Mouse (Mus musculus): ENCODE data around the gene Crybg3. TPM values are rescaled to one million over a fixed set of nuclear protein-coding genes. Genes with fewer than 3 reads are reported as not detected.

Gene Crybg3
- polyA plus RNA-seq, 1 experiment from 2014 or later = 8.4 TPM

- Histone ChIP-seq H3K9me3 (replicated peaks) (no peaks in the 10 kb centered on the region), H3K36me3 (peaks cover 8% of the 10 kb centered on the region; the same call in 1 of the 2 replicates), H3K4me1 (peaks cover 8% of the 10 kb centered on the region; the same call in 1 of the 2 replicates), H3K9ac (no peak overlapping the region), H3K4me3 (replicated peaks) (no peak overlapping the region), H3K4me2 (no peak overlapping the region), H3K27me3 (no peaks in the 10 kb centered on the region), H3K27ac (no peak overlapping the region)
- ATAC-seq (replicated peaks; ENCODE audit: low FRiP score) = no peak
- 60% methylated on average over 5 of the region's 5 CpGs for WGBS
Measured at GRCm38 (mm10) chr16:59551507-59551906, 49.3 kb downstream of the Crybg3 start.

GRCm38 (mm10) chr16:59549631-59550030 is 51.1 kb downstream of the Crybg3 start:
- Histone ChIP-seq H3K27me3 (no peaks in the 10 kb centered on the region), H3K27ac (no peak overlapping the region), H3K4me1 (peaks cover 8% of the 10 kb centered on the region; the same call in 1 of the 2 replicates), H3K9ac (no peak overlapping the region), H3K9me3 (replicated peaks) (no peaks in the 10 kb centered on the region), H3K4me2 (no peak overlapping the region), H3K4me3 (replicated peaks) (no peak overlapping the region), H3K36me3 (peaks cover 4% of the 10 kb centered on the region; the same call in 1 of the 2 replicates)
- 82% methylated on average over 15 of the region's 15 CpGs for WGBS
- ATAC-seq (replicated peaks; ENCODE audit: low FRiP score) = 0 out of 2 replicates have a peak, but pooled peaks have one; percentile 57

- peaks cover 13% of the 10 kb centered on the region; the same call in 1 of the 2 replicates for H3K4me1 ChIP-seq
- no peaks in the 10 kb centered on the region for H3K36me3 ChIP-seq
- WGBS = 93% methylated on average over 4 of the region's 4 CpGs
- no peak overlapping the region for H3K27ac ChIP-seq
- H3K27me3 ChIP-seq = no peaks in the 10 kb centered on the region
- no peak overlapping the region for H3K4me2 ChIP-seq
- no peak overlapping the region for H3K4me3 ChIP-seq (replicated peaks)
- no peaks in the 10 kb centered on the region for H3K9me3 ChIP-seq (replicated peaks)
- no peak for ATAC-seq (replicated peaks; ENCODE audit: low FRiP score)
- no peak overlapping the region for H3K9ac ChIP-seq
Measured at GRCm38 (mm10) chr16:59548582-59548947, 52.2 kb downstream of the Crybg3 start.

GRCm38 (mm10) chr16:59547887-59548581 is 52.7 kb downstream of the Crybg3 start:
- Histone ChIP-seq H3K4me1 (peaks cover 9% of the 10 kb centered on the region; the same call in 1 of the 2 replicates), H3K4me3 (replicated peaks) (no peak overlapping the region), H3K27ac (no peak overlapping the region), H3K9ac (no peak overlapping the region), H3K4me2 (no peak overlapping the region), H3K9me3 (replicated peaks) (no peaks in the 10 kb centered on the region), H3K36me3 (no peaks in the 10 kb centered on the region), H3K27me3 (no peaks in the 10 kb centered on the region)
- 59% methylated on average over 14 of the region's 14 CpGs for WGBS
- ATAC-seq (replicated peaks; ENCODE audit: low FRiP score) = 0 out of 2 replicates have a peak, but pooled peaks have one; percentile 7

GRCm38 (mm10) chr16:59547466-59547865 is 53.3 kb downstream of the Crybg3 start:
- H3K4me3 ChIP-seq (replicated peaks) = no peak overlapping the region
- no peak overlapping the region for H3K9ac ChIP-seq
- H3K27ac ChIP-seq = no peak overlapping the region
- H3K4me1 ChIP-seq = peaks cover 9% of the 10 kb centered on the region; the same call in 1 of the 2 replicates
- 74% methylated on average over 4 of the region's 4 CpGs for WGBS
- H3K27me3 ChIP-seq = no peaks in the 10 kb centered on the region
- H3K9me3 ChIP-seq (replicated peaks) = no peaks in the 10 kb centered on the region
- no peaks in the 10 kb centered on the region for H3K36me3 ChIP-seq
- no peak overlapping the region for H3K4me2 ChIP-seq
- no peak for ATAC-seq (replicated peaks; ENCODE audit: low FRiP score)

GRCm38 (mm10) chr16:59545360-59545759 is 55.4 kb downstream of the Crybg3 start:
- no peaks in the 10 kb centered on the region for H3K9me3 ChIP-seq (replicated peaks)
- H3K4me2 ChIP-seq = no peak overlapping the region
- peaks cover 9% of the 10 kb centered on the region; the same call in 1 of the 2 replicates for H3K4me1 ChIP-seq
- no peaks in the 10 kb centered on the region for H3K27me3 ChIP-seq
- H3K36me3 ChIP-seq = no peaks in the 10 kb centered on the region
- H3K27ac ChIP-seq = no peak overlapping the region
- no peak overlapping the region for H3K9ac ChIP-seq
- no peak for ATAC-seq (replicated peaks; ENCODE audit: low FRiP score)
- WGBS = 79% methylated on average over 2 of the region's 2 CpGs
- H3K4me3 ChIP-seq (replicated peaks) = no peak overlapping the region

- WGBS = 51% methylated on average over 4 of the region's 4 CpGs
- Histone ChIP-seq H3K36me3 (peaks cover 11% of the 10 kb centered on the region), H3K27ac (no peak overlapping the region), H3K4me2 (no peak overlapping the region), H3K9ac (no peak overlapping the region), H3K4me1 (peaks cover 5% of the 10 kb centered on the region; the same call in 1 of the 2 replicates), H3K9me3 (replicated peaks) (no peaks in the 10 kb centered on the region), H3K27me3 (no peaks in the 10 kb centered on the region), H3K4me3 (replicated peaks) (no peak overlapping the region)
- ATAC-seq (replicated peaks; ENCODE audit: low FRiP score) = no peak; the same call in 1 of the 2 replicates
Measured at GRCm38 (mm10) chr16:59541382-59541781, 59.4 kb downstream of the Crybg3 start.

GRCm38 (mm10) chr16:59540944-59541343 is 59.8 kb downstream of the Crybg3 start:
- H3K9ac ChIP-seq = no peak overlapping the region
- H3K36me3 ChIP-seq = peaks cover 15% of the 10 kb centered on the region
- H3K9me3 ChIP-seq (replicated peaks) = no peaks in the 10 kb centered on the region
- no peak overlapping the region for H3K4me3 ChIP-seq (replicated peaks)
- H3K4me1 ChIP-seq = peaks cover 5% of the 10 kb centered on the region; the same call in 1 of the 2 replicates
- WGBS = 77% methylated on average over 3 of the region's 3 CpGs
- H3K27ac ChIP-seq = no peak overlapping the region
- H3K4me2 ChIP-seq = no peak overlapping the region
- H3K27me3 ChIP-seq = no peaks in the 10 kb centered on the region
- no peak for ATAC-seq (replicated peaks; ENCODE audit: low FRiP score)

- H3K9me3 ChIP-seq (replicated peaks) = no peaks in the 10 kb centered on the region
- H3K4me3 ChIP-seq (replicated peaks) = no peak overlapping the region
- no peak for ATAC-seq (replicated peaks; ENCODE audit: low FRiP score)
- H3K27me3 ChIP-seq = no peaks in the 10 kb centered on the region
- H3K4me1 ChIP-seq = no peaks in the 10 kb centered on the region
- H3K27ac ChIP-seq = no peak overlapping the region
- no peak overlapping the region for H3K9ac ChIP-seq
- H3K36me3 ChIP-seq = peaks cover 32% of the 10 kb centered on the region
- H3K4me2 ChIP-seq = no peak overlapping the region
- WGBS = 73% methylated on average over 5 of the region's 5 CpGs
Measured at GRCm38 (mm10) chr16:59535673-59536072, 65.1 kb downstream of the Crybg3 start.

- 0 out of 2 replicates have a peak, but pooled peaks cover 5% of the 10 kb centered on the region for H3K9me3 ChIP-seq (replicated peaks)
- H3K27ac ChIP-seq = no peak overlapping the region
- H3K4me1 ChIP-seq = no peaks in the 10 kb centered on the region
- no peaks in the 10 kb centered on the region for H3K27me3 ChIP-seq
- no peak overlapping the region for H3K4me2 ChIP-seq
- H3K9ac ChIP-seq = no peak overlapping the region
- 84% methylated on average over 11 of the region's 11 CpGs for WGBS
- no peak overlapping the region for H3K4me3 ChIP-seq (replicated peaks)
- peaks cover 44% of the 10 kb centered on the region for H3K36me3 ChIP-seq
- ATAC-seq (replicated peaks; ENCODE audit: low FRiP score) = no peak
Measured at GRCm38 (mm10) chr16:59534349-59534748, 66.4 kb downstream of the Crybg3 start.

GRCm38 (mm10) chr16:59532561-59532960 is 68.2 kb downstream of the Crybg3 start:
- H3K4me1 ChIP-seq = no peaks in the 10 kb centered on the region
- 0 out of 2 replicates have a peak, but pooled peaks cover 5% of the 10 kb centered on the region for H3K9me3 ChIP-seq (replicated peaks)
- WGBS = 29% methylated on average over 3 of the region's 3 CpGs
- peaks cover 51% of the 10 kb centered on the region for H3K36me3 ChIP-seq
- H3K27ac ChIP-seq = no peak overlapping the region
- H3K27me3 ChIP-seq = no peaks in the 10 kb centered on the region
- ATAC-seq (replicated peaks; ENCODE audit: low FRiP score) = 0 out of 2 replicates have a peak, but pooled peaks have one; percentile 38
- H3K4me2 ChIP-seq = no peak overlapping the region
- no peak overlapping the region for H3K4me3 ChIP-seq (replicated peaks)
- H3K9ac ChIP-seq = no peak overlapping the region

GRCm38 (mm10) chr16:59531243-59531642 is 69.5 kb downstream of the Crybg3 start:
- WGBS = 70% methylated on average over 5 of the region's 5 CpGs
- no peak for ATAC-seq (replicated peaks; ENCODE audit: low FRiP score)
- 0 out of 2 replicates have a peak, but pooled peaks cover 5% of the 10 kb centered on the region for H3K9me3 ChIP-seq (replicated peaks)

More at GRCm38 (mm10) chr16:59531243-59531642, 69.5 kb downstream of the Crybg3 start:
- Histone ChIP-seq H3K27ac (no peak overlapping the region), H3K27me3 (no peaks in the 10 kb centered on the region), H3K9ac (no peak overlapping the region), H3K36me3 (peaks cover 39% of the 10 kb centered on the region), H3K4me2 (no peak overlapping the region), H3K4me3 (replicated peaks) (no peak overlapping the region), H3K4me1 (no peaks in the 10 kb centered on the region)
